Mouse (Mus musculus): ENCODE results near the gene Actr5.

- TF ChIP-seq POLR2A (IDR thresholded peaks at IDR 0.05; ENCODE audit: low read depth, low read length) = no peak
- TF ChIP-seq CTCF (conservative IDR thresholded peaks at IDR 0.05; ENCODE audit: insufficient read depth, insufficient read length, low read depth, low read length) = no peak
Observed at GRCm38 (mm10) chr2:158584621-158585358, 39.9 kb upstream of the Actr5 start.
